Mouse (Mus musculus) layer of hippocampus, adult 9-11 months (tissue): Measurements from ENCODE around the gene 0610030E20Rik.
A peak's percentile ranks its signal among the peaks of the same experiment; 100 is the strongest.

Experiments used
- DNase-seq: peaks from one replicate; pipeline ENCODE4 v3.0.0; 2022

Gene 0610030E20Rik

DNA sequence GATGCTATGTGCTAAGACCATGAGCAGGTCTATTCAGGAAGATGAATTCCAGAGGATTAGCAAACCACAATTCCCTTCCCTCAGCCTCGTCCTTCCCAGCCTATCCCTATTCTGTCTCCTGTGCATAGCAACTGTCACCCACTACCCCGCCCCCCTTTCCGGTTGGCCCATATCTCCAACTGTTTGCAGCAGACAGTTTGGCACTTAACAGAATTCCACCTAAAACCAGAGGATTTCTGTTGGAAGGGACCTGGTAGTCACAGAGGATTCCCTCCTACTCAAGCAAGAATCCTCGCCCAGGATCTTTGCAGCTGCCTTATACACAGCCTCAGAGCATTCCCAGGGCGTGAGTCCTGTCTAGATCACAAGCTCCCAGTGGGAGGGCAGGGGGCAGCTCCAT is 24.0 kb downstream of the 0610030E20Rik start:
- DNase-seq, result peak; percentile 54

DNA sequence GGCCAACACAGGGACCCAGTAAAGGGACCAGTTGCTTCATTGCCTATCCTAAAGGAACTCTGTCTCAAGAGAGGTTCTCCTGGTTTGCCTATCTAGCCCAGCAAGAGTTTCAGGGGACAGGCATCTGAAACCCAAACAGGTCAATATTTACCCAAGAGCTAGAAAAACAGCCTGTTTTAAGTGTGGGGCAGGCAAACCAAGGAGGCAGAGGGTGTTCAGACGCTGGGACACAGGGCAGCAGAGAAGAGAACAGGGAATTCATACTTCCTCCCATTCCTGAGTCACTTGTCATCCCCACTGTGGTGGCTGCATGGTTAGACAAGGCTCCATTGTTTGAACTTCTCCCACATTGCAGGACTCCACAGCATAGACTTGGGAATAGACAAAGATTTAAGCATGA is 24.5 kb downstream of the 0610030E20Rik start:
- DNase-seq, result no peak

DNA sequence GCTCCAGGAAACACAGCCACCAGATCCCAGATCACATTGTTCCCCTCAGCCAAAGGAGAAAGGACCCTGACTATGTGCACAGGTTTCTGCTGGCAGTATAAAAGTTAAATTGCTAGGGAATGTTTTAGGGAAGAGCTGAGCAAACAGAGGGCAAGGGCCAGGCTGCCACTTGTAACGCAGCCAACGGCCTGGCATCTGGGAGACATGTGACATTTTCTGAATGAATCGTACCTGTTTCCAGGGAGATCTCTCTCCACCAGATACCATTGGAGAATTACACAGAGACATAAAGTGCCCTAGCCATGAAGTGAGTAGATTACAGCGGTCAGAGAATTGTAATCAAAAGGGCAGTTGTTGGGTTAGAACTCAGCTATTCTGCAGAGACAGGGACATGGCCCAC is 26.1 kb downstream of the 0610030E20Rik start:
- no peak for DNase-seq

DNA sequence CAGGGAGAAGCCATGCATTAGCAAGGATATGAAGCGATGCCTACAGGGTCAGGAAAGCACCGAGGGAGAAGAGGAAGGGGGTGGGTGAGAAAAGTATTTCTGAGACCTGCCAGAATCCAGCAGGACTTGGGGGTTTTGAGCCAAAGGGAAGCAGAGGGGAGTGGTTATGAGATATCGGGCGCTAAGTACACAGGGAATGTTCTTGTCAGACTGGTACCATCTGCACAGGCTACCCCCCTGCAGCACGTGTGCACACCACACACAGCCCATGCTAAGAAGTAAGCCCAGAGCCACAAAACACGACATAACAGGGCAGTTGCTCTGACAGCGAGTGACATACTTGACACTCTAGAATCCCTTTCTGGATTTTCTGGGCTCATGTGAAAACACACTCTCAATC is 27.1 kb downstream of the 0610030E20Rik start:
- no peak for DNase-seq

GRCm38 (mm10) chr6:72374820-72375563 is 27.9 kb downstream of the 0610030E20Rik start:
- no peak for DNase-seq

DNA sequence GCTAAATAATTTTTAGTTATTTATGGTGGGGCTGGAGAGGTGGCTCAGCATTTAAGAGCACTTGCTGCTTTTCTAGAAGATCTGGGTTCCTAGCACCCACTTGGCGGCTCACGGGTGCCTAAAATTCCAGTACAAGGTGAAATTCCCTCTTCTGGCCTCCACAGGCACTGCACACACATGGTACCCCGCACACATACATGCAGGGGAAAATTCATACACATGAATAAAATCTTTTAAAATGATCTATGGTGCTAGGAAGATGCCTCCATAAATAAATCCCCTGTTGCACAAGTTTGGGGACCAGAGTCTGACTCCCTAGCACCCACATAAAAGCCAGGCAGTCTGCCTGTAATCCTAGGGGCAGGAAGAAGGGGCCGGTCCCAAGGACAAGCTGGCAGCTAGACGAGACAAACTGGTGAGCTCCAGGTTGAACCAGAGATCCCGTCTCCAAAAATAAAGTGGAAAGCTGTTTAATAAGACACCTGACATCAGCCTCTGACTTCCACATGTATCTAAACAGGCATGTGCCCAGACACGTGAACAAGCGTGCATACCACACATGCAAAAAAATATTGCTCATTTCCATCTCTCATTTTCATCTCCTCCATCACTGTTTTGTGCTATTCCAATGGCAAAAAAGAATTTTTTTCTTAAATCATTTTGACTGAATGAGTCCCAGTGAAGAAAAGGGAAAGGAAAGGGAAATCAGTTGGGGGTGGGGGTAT is 31.6 kb downstream of the 0610030E20Rik start:
- no peak for DNase-seq

GRCm38 (mm10) chr6:72379377-72380130 is 32.4 kb downstream of the 0610030E20Rik start:
- DNase-seq, result no peak

DNA sequence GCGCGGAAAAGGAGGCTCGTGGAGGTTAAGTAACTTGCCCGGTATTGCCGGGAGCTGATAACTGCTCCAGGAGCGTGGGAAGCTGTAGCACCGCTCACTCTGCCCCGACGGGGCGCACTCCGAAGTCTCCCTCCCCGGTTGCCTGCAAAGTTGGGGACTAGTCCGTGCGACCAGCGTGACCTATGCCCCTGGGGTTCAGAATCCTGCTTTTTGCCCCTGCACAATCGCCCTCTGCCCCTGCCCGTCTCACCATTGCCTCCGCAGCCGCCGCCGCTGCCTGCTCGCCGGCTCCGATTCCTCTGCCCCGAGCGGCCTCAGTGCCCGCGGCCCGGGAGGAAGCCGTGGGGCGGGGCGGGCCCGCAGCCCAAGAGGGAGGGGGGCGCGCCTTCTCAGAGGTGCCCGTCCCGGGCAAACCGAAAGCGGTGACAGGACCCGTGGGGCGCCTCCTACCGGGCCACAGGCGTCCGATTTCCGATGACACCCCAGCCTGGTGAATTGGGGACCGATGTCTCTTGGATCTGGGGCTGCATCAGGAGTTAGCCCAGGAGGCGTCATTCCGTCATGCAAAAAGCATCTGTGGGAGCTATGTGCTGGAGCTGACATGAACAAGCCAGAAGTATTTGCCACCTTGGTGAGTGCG is 33.1 kb downstream of the 0610030E20Rik start, which contains the start of gene Vamp5:
Gene Vamp5 (minus strand): TSS at position 338 of the 640 bp plus-strand sequence.
- peak; percentile 57 for DNase-seq

- no peak for DNase-seq
Observed at GRCm38 (mm10) chr6:72382494-72382893, 35.4 kb downstream of the 0610030E20Rik start.

DNA sequence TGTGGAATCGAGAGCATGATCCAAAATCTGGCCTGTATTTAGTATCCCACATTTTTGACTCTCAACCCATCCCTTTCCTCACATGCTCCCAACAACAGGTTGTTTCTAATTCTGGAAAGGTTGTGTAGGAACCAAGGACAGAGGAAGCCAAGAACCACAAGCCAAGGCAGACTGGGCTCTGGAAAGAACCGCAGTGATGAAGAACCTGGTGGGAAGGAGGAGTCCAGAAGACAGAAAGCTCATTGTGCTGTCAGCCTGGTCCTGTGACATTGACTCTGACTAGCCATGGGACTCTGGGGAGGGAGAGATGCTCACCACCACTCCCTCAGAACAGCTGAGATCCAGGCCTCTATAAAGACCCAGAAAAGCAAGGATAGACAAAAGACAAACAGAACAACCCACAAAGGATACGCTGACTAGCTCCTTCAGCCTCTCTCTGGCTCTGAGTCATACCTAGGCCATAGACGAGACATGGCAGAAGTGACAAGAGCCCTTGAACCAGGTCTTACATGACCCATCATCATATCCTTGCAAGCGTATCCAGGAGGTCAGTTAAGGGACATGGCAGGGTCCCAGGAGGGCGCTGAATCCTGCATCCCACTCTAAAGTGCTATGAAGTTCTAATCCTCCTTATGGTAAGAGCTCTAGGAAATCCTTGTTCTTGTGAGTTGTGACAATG is 36.2 kb downstream of the 0610030E20Rik start:
- DNase-seq, result no peak

- DNase-seq, result no peak
Observed at GRCm38 (mm10) chr6:72383952-72384351, 36.8 kb downstream of the 0610030E20Rik start.

DNA sequence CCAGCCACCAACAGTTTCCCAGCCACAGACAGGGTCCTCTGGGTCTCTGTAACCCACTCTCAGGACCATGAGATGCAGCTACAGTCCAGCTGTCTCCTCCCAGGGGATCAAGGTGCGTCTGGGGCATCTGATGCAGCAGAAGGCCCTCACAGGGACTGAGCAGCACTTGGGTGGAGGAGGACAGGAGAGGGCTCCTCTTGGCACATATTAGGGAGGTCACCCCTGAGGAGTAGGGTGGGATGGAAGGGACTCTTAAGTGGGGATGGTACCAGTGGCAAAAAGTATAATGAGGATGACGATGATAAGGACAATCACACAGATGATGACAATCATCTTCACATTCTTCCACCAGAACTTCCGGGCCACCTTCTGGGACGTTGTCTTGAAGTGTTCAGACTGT is 38.1 kb downstream of the 0610030E20Rik start:
- DNase-seq, result no peak

DNA sequence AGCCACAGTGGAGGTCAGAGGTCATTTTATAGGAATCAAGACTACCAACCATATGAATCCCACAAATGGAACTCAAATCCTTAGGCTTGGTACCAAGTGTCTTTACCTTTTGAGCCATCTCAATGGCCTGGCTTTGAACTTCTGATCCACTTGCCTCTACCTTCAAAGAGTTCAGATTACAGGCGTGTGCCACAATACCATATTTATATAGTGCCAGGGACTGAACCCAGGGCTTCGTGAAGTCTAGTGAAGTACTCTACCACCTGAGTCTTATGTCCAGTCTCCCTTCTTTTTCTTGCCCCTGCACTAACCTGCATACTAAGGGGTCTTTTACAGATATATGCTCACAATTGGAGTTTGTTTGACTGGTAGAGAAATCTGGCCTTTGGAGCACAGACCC is 39.4 kb downstream of the 0610030E20Rik start:
- no peak for DNase-seq

GRCm38 (mm10) chr6:72387816-72388215 is 40.7 kb downstream of the 0610030E20Rik start:
- DNase-seq, result no peak

GRCm38 (mm10) chr6:72388266-72388665 is 41.1 kb downstream of the 0610030E20Rik start:
- DNase-seq, result no peak

DNA sequence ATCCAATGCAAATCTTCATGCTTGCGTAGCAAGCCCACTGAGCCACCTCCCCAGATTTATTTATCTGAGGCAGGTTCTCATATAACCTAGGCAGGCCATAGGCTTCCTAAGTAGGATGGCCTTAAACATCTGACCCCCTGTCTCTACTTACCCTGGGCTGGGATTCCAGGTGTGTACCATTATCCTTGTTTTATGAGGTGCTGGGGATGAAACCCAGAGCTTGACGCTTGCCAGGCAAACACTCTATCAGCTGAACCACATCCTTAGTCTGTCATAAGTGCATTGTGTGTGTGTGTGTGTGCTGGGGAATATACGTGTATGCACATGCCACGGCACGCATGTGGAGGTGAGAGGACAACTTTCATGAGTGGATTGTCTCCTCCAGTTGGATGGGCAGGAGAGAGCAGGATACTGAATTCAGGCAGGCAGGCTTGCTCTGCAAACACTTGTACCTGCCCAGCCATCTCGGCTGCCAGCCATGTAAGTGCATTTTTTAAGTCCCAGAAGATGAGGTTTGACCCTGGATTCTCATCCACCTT is 41.7 kb downstream of the 0610030E20Rik start:
- no peak for DNase-seq

GRCm38 (mm10) chr6:72389471-72389940 is 42.4 kb downstream of the 0610030E20Rik start:
- DNase-seq, result no peak

GRCm38 (mm10) chr6:72389941-72390771 is 43.0 kb downstream of the 0610030E20Rik start, which contains the start of gene Vamp8:
Gene Vamp8 (minus strand): TSS chr6:72390703.
- DNase-seq, result peak; percentile 38

- no peak for DNase-seq
Observed at GRCm38 (mm10) chr6:72390795-72391521, 43.8 kb downstream of the 0610030E20Rik start.

DNA sequence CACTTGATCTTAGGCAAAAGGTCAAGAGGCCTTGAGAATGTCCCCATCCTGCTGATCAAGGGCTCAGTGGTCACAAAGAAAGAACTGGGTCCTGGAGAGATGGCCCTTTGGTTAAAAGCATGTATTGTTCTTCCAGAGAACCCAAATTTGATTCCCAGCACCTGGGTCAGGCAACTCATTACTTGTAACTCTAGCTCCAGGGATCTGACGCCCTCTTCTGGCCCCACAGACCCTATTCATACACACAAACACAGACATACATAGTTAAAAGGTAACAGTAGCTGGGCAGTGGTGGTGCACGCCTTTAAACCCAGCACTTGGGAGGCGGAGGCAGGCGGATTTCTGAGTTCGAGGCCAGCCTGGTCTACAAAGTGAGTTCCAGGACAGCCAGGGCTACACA is 45.2 kb downstream of the 0610030E20Rik start:
- DNase-seq, result no peak
